Mouse (Mus musculus) G1E (cell line): ENCODE data around the gene Car12. TPM values are rescaled to one million over a fixed set of nuclear protein-coding genes. Genes with fewer than 3 reads are reported as not detected.

Experiments used
- ATAC-seq: 2 replicates; pipeline ENCODE4 v1.8.0; 2016; ENCODE audit warnings: mild to moderate bottlenecking; ENCODE audit not compliant: insufficient number of reproducible peaks, poor library complexity, low FRiP score, severe bottlenecking; ENCODE audit errors: extremely low read depth
- DNase-seq: peaks from one replicate; pipeline ENCODE4 v3.0.0; 2012; ENCODE audit warnings: low spot score
- H3K27me3 ChIP-seq: 2 replicates; pipeline ENCODE4 v1.6.1; 2012; ENCODE audit warnings: mild to moderate bottlenecking, low read length, inconsistent platforms; ENCODE audit not compliant: insufficient read depth
- H3K36me3 ChIP-seq: replicated peaks from 2 replicates; pipeline ENCODE3; 2012; ENCODE audit warnings: mild to moderate bottlenecking, inconsistent platforms
- H3K4me1 ChIP-seq: 2 replicates; pipeline ENCODE4 v1.6.1; 2012; ENCODE audit warnings: low read depth, low read length, inconsistent platforms, mixed read lengths; ENCODE audit not compliant: insufficient read depth
- H3K4me3 ChIP-seq: 2 replicates; pipeline ENCODE4 v1.5.1; 2012; ENCODE audit warnings: low read depth, mild to moderate bottlenecking, inconsistent platforms, low read length, moderate library complexity, mixed read lengths
- H3K9me3 ChIP-seq: replicated peaks from 2 replicates; pipeline ENCODE4 v1.6.1; 2012; ENCODE audit warnings: inconsistent platforms
- CTCF ChIP-seq: IDR thresholded peaks from 2 replicates; pipeline ENCODE4 v1.5.1; 2012; ENCODE audit warnings: low read depth, low read length, inconsistent platforms, mixed read lengths
- GATA1 ChIP-seq: IDR thresholded peaks from 2 replicates; pipeline ENCODE4 v1.6.1; 2012; ENCODE audit warnings: borderline replicate concordance, low read length, inconsistent platforms, mixed read lengths
- GATA2 ChIP-seq: IDR thresholded peaks from 2 replicates; pipeline ENCODE4 v1.6.1; 2012; ENCODE audit warnings: low read depth, low read length, inconsistent platforms, borderline replicate concordance
- POLR2AphosphoS5 ChIP-seq: IDR thresholded peaks from 2 replicates; pipeline ENCODE4 v1.6.1; 2012; ENCODE audit warnings: low read depth, low read length, inconsistent platforms; ENCODE audit not compliant: insufficient replicate concordance
- TAL1 ChIP-seq: conservative IDR thresholded peaks from 2 replicates; pipeline ENCODE4 v1.6.1; 2012; ENCODE audit warnings: low read depth, low read length, inconsistent platforms, mixed read lengths
- polyA plus RNA-seq: library from polyadenylated mRNA; stranded (reverse); fragments of >175 nt; gene quantifications from 2 replicates; pipeline ENCODE4 v1.2.3, GENCODE M21; 2012
- total RNA-seq, 2 experiments: library from RNA; stranded (forward) in 1 of 2; stranded (reverse) in 1 of 2; fragments of 200-1000 nt in 1 of 2; fragments of >200 nt in 1 of 2; fragmentation: Nextera tagmentation in 1 of 2; gene quantifications; 2 replicates each; pipeline ENCODE4 v1.2.3; 2014 to 2017

The Car12 gene
- total and polyA plus RNA-seq, 3 experiments, result 0.05 TPM; not detected in 2

- no peaks in the 10 kb centered on the region for H3K36me3 ChIP-seq
- H3K9me3 ChIP-seq, result no peaks in the 10 kb centered on the region
- H3K4me3 ChIP-seq, result no peak overlapping the region
- TF ChIP-seq GATA1, result no peak
- TF ChIP-seq TAL1, result no peak
- TF ChIP-seq POLR2AphosphoS5, result no peak
- no peak for TF ChIP-seq GATA2
- no peak for TF ChIP-seq CTCF
- H3K27me3 ChIP-seq, result peaks cover 24% of the 10 kb centered on the region
- ATAC-seq (no peak), DNase-seq (no peak)
- H3K4me1 ChIP-seq, result no peaks in the 10 kb centered on the region
These were observed 25.8 kb upstream of the Car12 start for GRCm38 (mm10) chr9:66687713-66688112.

GRCm38 (mm10) chr9:66691683-66692305 is 21.7 kb upstream of the Car12 start:
- Histone ChIP-seq H3K27me3 (peaks cover 24% of the 10 kb centered on the region), H3K9me3 (no peaks in the 10 kb centered on the region), H3K36me3 (no peaks in the 10 kb centered on the region), H3K4me3 (no peak overlapping the region), H3K4me1 (no peaks in the 10 kb centered on the region)
- TF ChIP-seq POLR2AphosphoS5, result no peak
- TF ChIP-seq TAL1, result no peak
- TF ChIP-seq CTCF, result no peak
- no peak for TF ChIP-seq GATA1
- TF ChIP-seq GATA2, result no peak
- DNase-seq (no peak), ATAC-seq (no peak)

- H3K4me1 ChIP-seq, result no peaks in the 10 kb centered on the region
- no peak for ATAC-seq
- no peaks in the 10 kb centered on the region for H3K9me3 ChIP-seq
- no peak for DNase-seq
- no peak overlapping the region for H3K4me3 ChIP-seq
- H3K27me3 ChIP-seq, result peaks cover 37% of the 10 kb centered on the region
- no peak for TF ChIP-seq CTCF
- TF ChIP-seq POLR2AphosphoS5, result no peak
- TF ChIP-seq TAL1, result no peak
- no peaks in the 10 kb centered on the region for H3K36me3 ChIP-seq
These were observed 15.9 kb upstream of the Car12 start for GRCm38 (mm10) chr9:66697355-66698140.

- ATAC-seq (no peak), DNase-seq (no peak)
- Histone ChIP-seq H3K9me3 (no peaks in the 10 kb centered on the region), H3K36me3 (no peaks in the 10 kb centered on the region), H3K27me3 (peaks cover 38% of the 10 kb centered on the region), H3K4me1 (no peaks in the 10 kb centered on the region), H3K4me3 (no peak overlapping the region)
- TF ChIP-seq CTCF (no peak), TAL1 (no peak), POLR2AphosphoS5 (no peak), GATA1 (no peak), GATA2 (no peak)
These were observed 13.7 kb upstream of the Car12 start for GRCm38 (mm10) chr9:66699748-66700147.

- H3K4me1 ChIP-seq, result no peaks in the 10 kb centered on the region
- H3K36me3 ChIP-seq, result no peaks in the 10 kb centered on the region
- no peak overlapping the region for H3K4me3 ChIP-seq
- TF ChIP-seq GATA1 (no peak), TAL1 (no peak), POLR2AphosphoS5 (no peak), GATA2 (no peak), CTCF (no peak)
- DNase-seq (no peak), ATAC-seq (no peak)
- H3K27me3 ChIP-seq, result peaks cover 39% of the 10 kb centered on the region
- H3K9me3 ChIP-seq, result no peaks in the 10 kb centered on the region
These were observed 10.5 kb upstream of the Car12 start for GRCm38 (mm10) chr9:66703002-66703401.

- Histone ChIP-seq H3K4me1 (no peaks in the 10 kb centered on the region), H3K27me3 (peaks cover 35% of the 10 kb centered on the region), H3K36me3 (no peaks in the 10 kb centered on the region), H3K4me3 (no peak overlapping the region), H3K9me3 (no peaks in the 10 kb centered on the region)
- peak; percentile 5; the same call in 1 of the 2 replicates for TF ChIP-seq CTCF
- TF ChIP-seq TAL1, result no peak
- DNase-seq (no peak), ATAC-seq (no peak)
These were observed 8.1 kb upstream of the Car12 start for GRCm38 (mm10) chr9:66705354-66705753.
